Mouse (Mus musculus) left cerebral cortex, postnatal 36 days (tissue): ENCODE data around the gene Negr1. TPM values are rescaled to one million over a fixed set of nuclear protein-coding genes. Genes with fewer than 3 reads are reported as not detected.
A peak's percentile ranks its signal among the peaks of the same experiment; 100 is the strongest.

ENCODE experiments used
- DNase-seq, 2 experiments: peaks; one replicate each; pipeline ENCODE4 v3.0.0; 2021 to 2022; ENCODE audit warnings: low spot score in 2 of 2, mixed read lengths in 1 of 2
- intact Hi-C: fragments of 180-260 bp; cut with DNase I; formaldehyde crosslinking; loops from one replicate; pipeline ENCODE4 v1.15.1; 2025
- total RNA-seq, 2 experiments: library from RNA; stranded (reverse); gene quantifications; 2 replicates each; pipeline ENCODE4 v1.2.3; 2021

Negr1 gene
- total RNA-seq, 2 experiments from 2014 or later, result 187 to 266 TPM

DNA sequence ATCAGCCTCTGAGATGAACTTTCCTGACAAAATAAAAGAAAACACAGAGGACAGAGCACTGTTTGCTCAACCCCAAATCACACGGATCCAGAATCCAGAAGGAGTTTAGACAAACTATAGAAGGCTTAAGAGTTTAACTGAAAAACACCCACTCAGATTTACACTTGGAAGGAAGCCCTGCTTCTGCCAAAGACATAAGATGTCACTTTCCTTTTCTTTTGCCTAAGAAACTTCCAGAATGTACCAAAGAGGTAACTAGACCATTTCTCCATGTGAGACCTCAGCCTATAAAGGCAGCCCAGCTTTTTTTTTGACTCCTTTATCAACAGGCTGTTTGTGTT lies 518.3 kb downstream of the Negr1 start:
- intact Hi-C loops, result no loop called here
- DNase-seq, result no peak

DNA sequence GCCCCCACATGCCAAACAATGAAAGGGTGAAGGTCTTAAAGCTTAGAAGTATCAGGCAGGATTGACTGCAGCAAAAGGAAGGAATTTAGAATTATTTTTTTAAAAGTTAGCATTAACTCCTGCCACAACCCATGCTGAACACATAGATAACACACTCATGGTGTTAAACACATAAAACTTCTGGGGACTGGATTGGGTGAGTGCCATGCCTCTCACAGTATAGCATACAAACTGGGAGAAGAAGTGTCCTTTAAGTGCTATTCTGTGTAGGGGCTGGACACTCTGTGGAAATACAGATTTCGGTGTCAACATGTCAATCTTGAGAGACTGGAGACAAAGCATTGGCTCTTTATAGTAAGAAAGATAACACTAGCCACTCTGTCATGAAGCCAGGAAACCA lies 519.0 kb downstream of the Negr1 start:
- DNase-seq, result no peak
- intact Hi-C loops, result no loop called here

GRCm38 (mm10) chr3:157082808-157083784 lies 521.5 kb downstream of the Negr1 start:
- no peak for DNase-seq
- intact Hi-C loops, result no loop called here

- intact Hi-C loops, result no loop called here
- no peak for DNase-seq
These were observed 523.6 kb downstream of the Negr1 start for GRCm38 (mm10) chr3:157085180-157085579.

GRCm38 (mm10) chr3:157090051-157090450 lies 528.5 kb downstream of the Negr1 start:
- intact Hi-C loops, result no loop called here
- no peak for DNase-seq

- peak in 1 of 2 experiments; percentile 33 for DNase-seq
- intact Hi-C loops, result no loop called here
These were observed 534.7 kb downstream of the Negr1 start for GRCm38 (mm10) chr3:157096284-157096683.

DNA sequence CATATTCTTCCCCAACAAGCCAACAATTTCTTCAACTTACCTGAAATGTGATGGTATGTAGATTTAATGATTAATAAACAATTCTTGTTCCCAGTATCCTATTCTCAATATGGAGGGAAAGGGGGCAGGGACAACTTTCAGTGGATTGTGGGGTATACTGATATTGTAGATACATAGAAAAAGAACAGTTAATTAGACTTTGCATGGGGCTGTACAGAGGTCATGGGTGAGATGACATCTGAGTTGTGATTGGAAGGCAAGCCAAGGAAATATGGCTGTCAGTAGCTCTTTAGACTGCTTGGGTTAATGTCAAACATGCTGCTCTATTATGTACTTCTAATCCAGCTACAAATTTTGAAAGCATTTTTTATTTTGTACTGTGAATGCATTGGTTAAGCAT lies 535.9 kb downstream of the Negr1 start:
- DNase-seq, result no peak
- intact Hi-C loops, result no loop called here

DNA sequence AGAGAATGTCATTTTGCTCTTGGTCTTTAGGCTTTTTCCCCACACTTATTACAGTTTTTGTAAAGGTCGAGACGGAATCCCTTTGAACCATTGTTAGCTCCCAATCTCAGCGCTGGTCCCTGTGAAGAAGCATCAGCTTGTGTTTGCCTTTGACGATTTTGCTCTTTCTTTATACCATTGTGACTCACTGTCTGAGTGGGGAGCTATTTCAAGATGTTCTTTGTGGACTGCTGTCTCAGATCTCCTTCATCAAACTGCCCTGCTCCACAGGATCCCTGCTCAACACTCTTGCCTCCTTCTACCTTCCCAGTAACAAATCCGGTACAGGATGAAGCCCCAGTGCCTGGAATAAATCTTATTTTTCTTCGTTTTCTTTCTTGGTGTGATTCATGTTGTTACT lies 536.8 kb downstream of the Negr1 start:
- intact Hi-C loops, result no loop called here
- DNase-seq, result no peak

- DNase-seq, result no peak
- intact Hi-C loops, result no loop called here
These were observed 543.4 kb downstream of the Negr1 start for GRCm38 (mm10) chr3:157104866-157105579.

GRCm38 (mm10) chr3:157105580-157106264 lies 544.1 kb downstream of the Negr1 start:
- DNase-seq, result no peak
- intact Hi-C loops, result no loop called here

- intact Hi-C loops, result no loop called here
- DNase-seq, result no peak
These were observed 546.6 kb downstream of the Negr1 start for GRCm38 (mm10) chr3:157108156-157108555.

- DNase-seq, result peak in 1 of 2 experiments; percentile 48
- intact Hi-C loops, result no loop called here
These were observed 547.7 kb downstream of the Negr1 start for GRCm38 (mm10) chr3:157109308-157109707.

DNA sequence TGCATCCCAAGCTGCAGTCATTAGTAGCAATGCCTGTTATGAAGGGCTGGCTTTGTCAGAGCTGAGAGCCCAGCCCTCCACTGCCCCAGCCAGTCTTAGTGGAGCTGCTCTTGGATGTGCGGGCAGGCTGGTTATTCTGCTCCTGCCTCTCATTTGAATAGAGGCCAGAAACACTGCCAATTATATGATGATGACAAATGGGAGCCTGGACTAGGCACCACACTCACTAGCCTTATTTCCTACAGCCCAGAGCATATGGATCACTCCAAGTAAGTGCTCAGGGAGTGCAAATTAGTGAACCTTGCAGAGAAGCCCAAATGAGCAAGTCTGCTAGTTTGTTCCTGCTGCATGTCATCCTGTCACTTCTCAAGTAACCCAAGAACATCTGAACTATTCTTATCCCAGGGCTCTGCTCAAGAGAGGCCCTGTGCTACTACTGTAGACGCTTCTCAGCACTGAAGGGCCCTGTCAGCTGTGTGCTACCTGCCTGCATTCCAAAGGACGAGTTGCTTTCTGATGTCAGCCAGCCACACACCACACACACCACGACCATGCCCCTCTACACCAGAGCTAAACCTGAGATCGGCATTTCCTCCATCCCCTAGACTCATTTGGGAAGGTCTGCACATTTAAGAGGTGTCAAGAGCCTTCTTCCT lies 553.6 kb downstream of the Negr1 start:
- no peak for DNase-seq
- intact Hi-C loops, result no loop called here

- DNase-seq, result no peak
- intact Hi-C loops, result no loop called here
These were observed 554.4 kb downstream of the Negr1 start for GRCm38 (mm10) chr3:157116024-157116423.

DNA sequence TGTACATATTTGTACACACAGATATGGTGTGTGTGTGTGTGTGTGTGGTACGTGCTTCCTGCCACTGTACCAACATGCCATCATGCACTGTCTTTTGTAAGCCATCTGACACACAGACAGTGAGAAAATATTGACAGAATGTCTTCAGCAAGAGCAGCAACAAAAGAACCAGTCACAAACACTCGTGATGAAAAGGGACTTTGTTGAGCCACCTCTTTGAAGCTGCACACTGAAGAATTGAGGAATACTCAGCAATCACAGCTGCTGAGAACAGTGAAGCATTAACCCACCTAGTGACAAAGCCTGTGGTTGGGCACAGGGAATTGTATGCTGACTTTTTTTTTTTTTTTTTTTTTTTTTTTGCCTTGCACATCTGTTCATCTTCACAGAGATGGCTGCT lies 558.3 kb downstream of the Negr1 start:
- intact Hi-C loops, result no loop called here

GRCm38 (mm10) chr3:157146124-157146855 lies 584.7 kb downstream of the Negr1 start:
- intact Hi-C loops, result no loop called here
- no peak for DNase-seq

More for the DNA sequence above, 558.3 kb downstream of the Negr1 start:
- DNase-seq, result no peak

DNA sequence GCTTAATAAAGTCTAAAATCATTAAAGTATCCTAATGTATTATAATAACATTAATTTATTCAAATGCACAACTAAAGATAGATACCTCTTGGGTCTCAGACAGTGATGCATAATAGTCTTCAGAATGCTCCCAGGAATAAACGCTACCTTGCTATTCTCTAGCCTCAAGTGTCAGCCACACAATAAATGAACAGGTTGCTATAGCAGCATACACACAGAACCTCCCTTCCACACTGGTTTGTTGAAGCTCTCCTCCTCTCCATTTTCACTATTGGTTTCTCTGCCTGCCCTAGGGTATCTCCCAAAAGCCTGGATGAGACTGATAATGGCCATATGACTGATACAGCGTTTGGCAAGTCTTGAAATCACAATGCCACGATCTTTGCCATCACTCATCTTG lies 593.3 kb downstream of the Negr1 start:
- intact Hi-C loops, result no loop called here
- DNase-seq, result no peak

GRCm38 (mm10) chr3:157155513-157155912 lies 593.9 kb downstream of the Negr1 start:
- intact Hi-C loops, result no loop called here
- no peak for DNase-seq
